Mouse (Mus musculus) common myeloid progenitor, adult 5-6 weeks (primary cell): ENCODE measurements around the gene Zfp326. TPM values are rescaled to one million over a fixed set of nuclear protein-coding genes. Genes with fewer than 3 reads are reported as not detected.
A peak's percentile ranks its signal among the peaks of the same experiment; 100 is the strongest.

ENCODE experiments used
- ATAC-seq: replicated peaks from 2 replicates; pipeline ENCODE4 v1.8.0; 2016; ENCODE audit warnings: low read depth, mild to moderate bottlenecking, moderate TSS enrichment, inconsistent platforms; ENCODE audit not compliant: poor library complexity, severe bottlenecking
- total RNA-seq: library from RNA; stranded (forward); fragments of 200-1000, 187-1606 nt; gene quantifications from 2 replicates; pipeline ENCODE4 v1.2.3, GENCODE M21; 2017

Gene Zfp326
- total RNA-seq: 73.7 and 102 TPM in 2 replicates

DNA sequence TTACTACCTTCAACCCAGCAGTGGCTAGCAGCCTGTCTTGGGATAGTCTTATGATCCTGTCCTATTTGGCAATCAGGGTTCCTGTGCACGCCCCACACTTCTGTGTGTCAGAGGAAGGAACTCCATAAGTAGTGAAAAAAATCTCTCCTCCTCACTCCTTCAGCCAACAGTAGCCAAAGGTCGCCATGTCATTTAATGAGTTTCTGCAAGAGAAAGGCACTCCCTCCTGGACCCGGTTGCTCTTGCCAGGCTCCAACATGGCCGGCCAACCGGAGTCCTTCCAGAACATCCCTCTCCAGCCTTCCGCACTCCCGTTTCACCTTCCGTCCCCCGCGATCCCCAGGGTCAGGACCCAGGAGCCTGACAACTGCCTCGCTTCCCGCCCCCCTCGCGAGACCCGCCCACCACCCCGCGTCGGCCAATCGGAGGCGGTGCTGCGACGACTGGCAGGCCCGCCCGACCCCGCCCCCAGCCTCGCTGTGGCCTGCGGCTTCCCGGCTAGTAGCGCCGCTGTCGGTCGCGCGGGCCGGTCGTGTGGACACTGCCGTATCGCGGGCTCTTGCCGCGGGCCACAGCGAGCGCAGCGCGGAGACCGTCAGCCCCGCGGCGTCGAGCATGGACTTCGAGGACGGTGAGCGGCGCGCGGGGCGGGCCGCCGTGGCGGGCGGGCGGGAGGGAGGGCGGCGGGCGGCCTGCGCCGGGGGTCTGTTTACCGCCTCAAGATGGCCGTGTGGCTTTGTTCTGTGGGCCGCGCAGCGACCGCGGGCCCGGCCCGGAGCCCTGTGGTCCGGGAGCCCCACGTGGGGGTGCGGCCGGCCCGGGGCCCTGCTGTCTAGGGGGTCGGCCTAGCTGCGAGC, at the start of gene Zfp326:
TSS of gene Zfp326 (plus strand) at position 498 of the 857 bp plus-strand sequence.
- ATAC-seq: peak; percentile 87

DNA sequence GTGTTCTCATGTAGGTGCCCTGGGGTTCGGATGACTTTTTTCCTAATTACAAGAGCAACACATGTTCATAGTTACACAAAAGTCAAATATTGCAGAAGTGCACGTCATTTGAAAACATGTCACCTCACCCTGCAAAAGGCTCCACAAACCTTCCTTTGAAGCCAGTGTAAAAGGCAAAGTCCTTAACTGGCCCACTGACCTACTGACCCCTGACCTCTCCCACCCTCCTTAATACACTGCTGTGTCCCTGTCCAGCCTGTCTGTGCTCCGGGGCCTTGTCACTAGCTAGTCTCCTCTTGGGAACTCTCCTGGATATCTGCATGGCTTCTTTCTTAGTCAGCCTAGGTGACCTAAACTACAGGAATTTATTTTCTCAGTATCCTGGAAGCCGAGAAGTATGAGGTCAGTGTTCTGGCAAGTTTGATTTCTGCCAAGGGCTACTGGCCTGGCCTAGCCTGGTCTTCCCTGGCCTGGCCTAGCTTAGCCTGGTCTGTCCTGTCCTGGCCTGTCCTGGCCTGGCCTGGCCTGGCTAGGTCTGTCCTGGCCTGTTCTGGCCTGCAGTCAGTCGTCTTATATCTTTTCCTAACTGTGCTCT, 49.4 kb upstream of the Zfp326 start:
- ATAC-seq: no peak

GRCm38 (mm10) chr5:105828050-105828449, 48.3 kb upstream of the Zfp326 start:
- no peak for ATAC-seq

- ATAC-seq: no peak
Measured at GRCm38 (mm10) chr5:105829008-105829586, 47.3 kb upstream of the Zfp326 start.

DNA sequence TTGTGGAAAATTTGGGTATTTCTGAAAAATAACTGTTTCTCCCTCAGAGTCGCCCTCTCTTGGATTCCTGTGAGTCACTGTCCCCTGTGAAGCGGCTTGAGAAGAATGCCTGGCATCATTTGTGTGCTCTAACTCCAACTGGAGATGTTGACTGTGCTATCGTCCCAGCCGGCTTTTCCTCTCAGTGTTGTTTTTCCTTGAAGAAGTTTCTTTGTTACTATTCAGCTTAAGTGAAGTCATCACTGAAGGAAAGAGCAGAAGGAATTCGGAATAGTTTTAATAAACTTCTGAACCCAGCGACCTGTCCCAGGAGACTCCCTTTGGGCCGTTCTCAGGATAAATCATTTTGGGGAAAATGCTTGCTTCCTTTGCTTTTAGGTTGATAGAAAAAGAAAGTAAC, 44.2 kb upstream of the Zfp326 start:
- ATAC-seq: no peak

DNA sequence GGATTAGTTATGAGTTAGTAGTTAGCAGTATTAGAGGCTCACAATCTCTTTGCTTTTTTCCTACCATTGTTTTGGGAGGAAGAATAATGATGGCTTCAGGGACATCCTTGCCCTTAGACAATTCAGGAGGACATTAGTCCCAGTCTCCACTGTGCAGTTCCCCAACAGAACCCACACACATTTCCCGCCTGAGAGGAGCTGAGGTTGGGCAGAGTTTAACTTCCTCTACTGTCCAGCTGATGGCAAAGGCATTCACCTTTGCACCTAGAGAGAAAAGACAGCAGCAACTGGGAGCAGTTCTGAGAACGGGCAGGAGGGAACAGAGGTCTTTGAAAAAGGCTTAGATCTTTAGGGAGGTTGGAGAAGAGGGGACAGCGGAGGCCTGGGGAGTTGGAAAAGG, 42.4 kb upstream of the Zfp326 start:
- ATAC-seq: 0 out of 2 replicates have a peak, but pooled peaks have one; percentile 31

DNA sequence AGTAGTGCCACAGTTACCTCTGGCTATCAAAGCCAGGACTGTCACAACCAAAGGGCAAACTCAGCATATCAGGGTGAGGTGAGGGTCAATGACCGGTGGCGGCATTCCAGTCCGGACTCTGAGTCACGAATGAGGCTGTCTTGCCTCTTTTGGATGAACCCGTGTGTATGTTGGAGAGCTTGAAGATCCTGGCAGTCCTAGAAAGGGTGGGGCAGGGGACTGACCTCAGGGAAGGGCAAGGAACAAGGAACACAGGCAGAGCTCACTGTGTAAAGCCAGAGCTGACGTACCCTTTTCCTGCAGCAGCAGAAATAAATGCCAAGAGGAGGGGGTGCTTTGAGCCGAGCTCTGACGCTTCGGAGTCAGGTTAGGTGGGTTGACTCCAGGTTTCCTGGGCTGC, 40.4 kb upstream of the Zfp326 start:
- ATAC-seq: no peak

GRCm38 (mm10) chr5:105839740-105840310, 36.5 kb upstream of the Zfp326 start:
- peak; percentile 48 for ATAC-seq

DNA sequence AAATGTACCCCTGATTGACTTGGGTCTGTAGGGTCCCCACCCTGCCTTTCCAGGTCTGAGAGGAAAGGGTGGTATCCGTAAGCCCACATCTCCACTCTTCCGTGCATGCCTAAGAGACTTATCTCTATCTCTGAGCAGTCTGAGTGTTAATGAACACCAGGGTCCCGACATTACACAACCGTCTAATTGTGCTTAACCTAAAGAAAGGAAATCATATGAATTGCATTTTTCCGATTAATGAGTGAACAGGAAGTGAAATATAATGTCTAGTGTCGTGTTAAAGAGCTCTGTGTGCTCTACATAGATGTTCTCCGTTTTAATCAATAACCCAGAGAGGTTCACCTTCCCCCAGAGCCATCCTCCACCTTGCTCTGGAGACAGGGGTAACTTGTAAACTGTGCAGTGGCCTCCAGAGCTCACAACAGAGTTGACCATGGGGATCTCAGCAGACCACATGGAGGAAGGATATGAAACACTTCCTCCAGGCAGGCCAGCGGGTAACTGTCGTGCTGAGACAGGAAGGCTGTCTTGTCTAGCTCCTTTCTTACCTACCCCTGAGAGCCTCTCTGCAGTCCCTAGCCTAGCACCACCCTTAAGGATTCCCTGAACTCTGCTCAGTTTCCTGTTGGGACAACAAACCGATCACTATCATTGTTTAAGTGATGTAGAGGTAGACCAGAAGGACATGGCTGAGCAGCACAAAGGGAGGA, 32.2 kb upstream of the Zfp326 start:
- peak; percentile 89 for ATAC-seq

- no peak for ATAC-seq
Measured at GRCm38 (mm10) chr5:105845041-105845440, 31.3 kb upstream of the Zfp326 start.

- no peak for ATAC-seq
Measured at GRCm38 (mm10) chr5:105847726-105848125, 28.6 kb upstream of the Zfp326 start.

- peak; percentile 45 for ATAC-seq
Measured at GRCm38 (mm10) chr5:105849222-105849621, 27.1 kb upstream of the Zfp326 start.

GRCm38 (mm10) chr5:105849643-105850042, 26.7 kb upstream of the Zfp326 start:
- peak; percentile 75 for ATAC-seq

DNA sequence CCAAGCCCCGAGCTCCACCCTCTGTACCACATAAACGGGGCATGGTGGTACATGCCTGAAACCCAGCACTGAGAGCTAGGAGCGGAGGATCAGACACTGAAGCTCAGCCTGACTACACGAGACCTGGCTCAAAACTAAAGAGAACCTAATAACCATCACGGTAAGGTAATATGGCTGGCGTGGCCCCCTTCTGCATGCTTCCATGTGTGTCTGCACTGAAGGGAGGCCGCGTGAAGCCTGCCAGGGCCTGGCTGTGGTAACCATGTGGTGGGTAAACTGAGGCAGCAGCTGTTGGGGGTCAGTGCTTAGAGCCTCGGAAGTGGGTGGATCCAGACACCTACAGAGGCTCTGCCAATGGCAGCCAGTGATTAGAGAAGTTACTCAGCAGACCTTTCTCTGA, 23.1 kb upstream of the Zfp326 start:
- ATAC-seq: no peak

DNA sequence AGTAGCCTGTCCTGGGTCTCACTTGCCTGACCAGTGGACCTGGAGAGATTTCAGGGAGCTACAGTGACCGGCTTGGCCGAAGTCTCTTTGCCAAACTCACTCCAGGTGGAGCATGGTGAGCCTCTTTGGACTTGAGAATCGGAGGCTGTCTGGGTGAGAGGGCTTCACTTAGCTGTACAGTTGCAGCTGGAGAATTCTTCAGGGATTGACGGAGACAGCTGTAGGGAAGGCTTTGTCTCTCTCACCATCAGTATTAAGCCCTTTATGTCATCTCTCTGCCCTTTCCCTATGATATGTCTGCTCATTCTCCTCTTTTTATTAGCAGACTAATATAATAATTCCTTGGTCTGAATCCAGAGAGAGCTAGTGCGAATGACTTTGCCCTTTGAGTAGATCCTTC, 18.9 kb upstream of the Zfp326 start:
- no peak for ATAC-seq

GRCm38 (mm10) chr5:105858754-105859694, 17.3 kb upstream of the Zfp326 start:
- no peak for ATAC-seq

DNA sequence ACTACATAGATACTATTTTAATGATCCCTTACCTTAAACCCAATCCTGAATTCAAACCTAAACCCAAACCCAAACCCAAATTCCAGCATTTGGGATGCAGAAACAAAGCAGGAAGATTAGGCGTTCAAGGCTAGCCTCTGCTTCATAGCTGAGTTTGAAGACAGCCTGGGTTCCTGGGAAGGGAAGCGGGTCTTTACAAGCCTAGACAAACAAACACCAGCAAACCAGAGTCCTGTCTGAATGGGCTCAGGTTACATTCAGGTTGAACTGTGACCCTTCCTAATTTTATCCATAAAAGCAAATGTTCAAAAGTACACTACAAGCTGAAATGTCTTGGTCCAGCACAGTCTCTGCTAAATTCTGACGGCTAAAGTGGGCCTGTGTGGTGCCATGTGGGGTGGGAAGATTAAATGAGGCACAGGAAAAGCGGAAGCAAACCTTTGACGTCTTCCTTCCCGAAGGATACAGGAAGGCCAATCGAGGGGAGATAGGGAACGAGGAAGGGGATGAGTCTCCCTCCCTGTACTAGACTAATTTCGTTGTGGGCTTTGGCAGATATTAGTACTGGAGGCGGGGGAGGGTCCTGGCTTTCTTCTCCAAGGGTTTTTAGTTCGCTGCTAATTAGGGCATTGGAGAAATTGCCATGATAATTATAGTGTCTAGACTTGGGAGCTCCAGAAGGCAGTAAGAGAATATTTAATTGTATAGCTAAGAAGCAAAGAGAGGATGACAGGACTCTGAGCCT, 16.5 kb upstream of the Zfp326 start:
- ATAC-seq: 0 out of 2 replicates have a peak, but pooled peaks have one; percentile 29

GRCm38 (mm10) chr5:105860461-105860835, 15.9 kb upstream of the Zfp326 start:
- no peak for ATAC-seq
